Mouse (Mus musculus): ENCODE measurements at regions not wholly inside any gene's neighbourhood (a gene's known extent, or its start where the extent isn't known, plus 50 kb on each side); places are given as distances from the start of the nearest gene placed in this dataset.

DNA sequence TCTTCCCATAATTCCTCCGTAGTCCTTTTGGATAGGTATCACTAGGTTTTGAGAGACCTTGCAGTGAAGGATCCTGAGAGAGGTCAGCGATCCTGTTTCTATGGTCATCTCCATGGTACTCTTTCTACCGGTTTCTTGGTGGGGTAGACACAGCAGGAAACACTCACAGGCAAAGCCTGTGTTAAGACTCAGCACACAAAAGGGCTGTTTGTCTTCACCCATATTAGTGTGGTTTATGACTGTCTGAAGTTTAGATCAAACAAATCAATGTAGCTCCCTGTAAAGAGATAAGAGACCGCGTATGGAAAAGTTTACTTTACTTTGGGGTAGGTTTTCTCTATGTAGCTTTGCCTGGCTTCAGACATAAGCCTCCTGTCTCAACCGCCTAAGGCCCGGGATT, 282.5 kb upstream of the Rbms1 start:
- DNase-seq, result no peak
- no peak overlapping the region for H3K4me3 ChIP-seq (ENCODE audit: insufficient read depth, low read depth, low read length)
- H3K27me3 ChIP-seq (replicated peaks; ENCODE audit: control insufficient read depth, insufficient read depth, low read length), result no peaks in the 10 kb centered on the region
- TF ChIP-seq POLR2A (IDR thresholded peaks at IDR 0.05; ENCODE audit: low read depth, low read length), result no peak
- TF ChIP-seq CTCF (conservative IDR thresholded peaks at IDR 0.05; ENCODE audit: insufficient read depth, insufficient read length, low read depth, low read length), result no peak
- no peak overlapping the region for H3K27ac ChIP-seq (ENCODE audit: insufficient read depth, low read depth, low read length)
- no peaks in the 10 kb centered on the region for H3K36me3 ChIP-seq (ENCODE audit: control insufficient read depth, insufficient read depth, low read length)
- 86% methylated on average over 7 of the region's 7 CpGs for WGBS
- peaks cover 3% of the 10 kb centered on the region; the same call in 1 of the 2 replicates for H3K4me1 ChIP-seq (ENCODE audit: control insufficient read depth, insufficient read depth, low read length)

- H3K27ac ChIP-seq (ENCODE audit: insufficient read depth, low read depth, low read length), result no peak overlapping the region
- 66% methylated on average over 3 of the region's 3 CpGs for WGBS
- no peak overlapping the region for H3K4me3 ChIP-seq (ENCODE audit: insufficient read depth, low read depth, low read length)
- TF ChIP-seq CTCF (conservative IDR thresholded peaks at IDR 0.05; ENCODE audit: insufficient read depth, insufficient read length, low read depth, low read length) (no peak), POLR2A (IDR thresholded peaks at IDR 0.05; ENCODE audit: low read depth, low read length) (no peak)
- H3K27me3 ChIP-seq (replicated peaks; ENCODE audit: control insufficient read depth, insufficient read depth, low read length), result no peaks in the 10 kb centered on the region
- no peaks in the 10 kb centered on the region for H3K4me1 ChIP-seq (ENCODE audit: control insufficient read depth, insufficient read depth, low read length)
- DNase-seq, result peak; percentile 25
- H3K36me3 ChIP-seq (ENCODE audit: control insufficient read depth, insufficient read depth, low read length), result no peaks in the 10 kb centered on the region
Observed at GRCm38 (mm10) chr2:61221676-61222075, 258.7 kb upstream of the Rbms1 start.

- DNase-seq, result no peak
- TF ChIP-seq CTCF (conservative IDR thresholded peaks at IDR 0.05; ENCODE audit: insufficient read depth, insufficient read length, low read depth, low read length) (no peak), POLR2A (IDR thresholded peaks at IDR 0.05; ENCODE audit: low read depth, low read length) (no peak)
- H3K4me3 ChIP-seq (ENCODE audit: insufficient read depth, low read depth, low read length), result no peak overlapping the region
- no peaks in the 10 kb centered on the region for H3K27me3 ChIP-seq (replicated peaks; ENCODE audit: control insufficient read depth, insufficient read depth, low read length)
- H3K4me1 ChIP-seq (ENCODE audit: control insufficient read depth, insufficient read depth, low read length), result no peaks in the 10 kb centered on the region
- no peaks in the 10 kb centered on the region for H3K36me3 ChIP-seq (ENCODE audit: control insufficient read depth, insufficient read depth, low read length)
- WGBS, result 88% methylated on average over 2 of the region's 2 CpGs
- no peak overlapping the region for H3K27ac ChIP-seq (ENCODE audit: insufficient read depth, low read depth, low read length)
Observed at GRCm38 (mm10) chr2:61221157-61221556, 258.2 kb upstream of the Rbms1 start.

DNA sequence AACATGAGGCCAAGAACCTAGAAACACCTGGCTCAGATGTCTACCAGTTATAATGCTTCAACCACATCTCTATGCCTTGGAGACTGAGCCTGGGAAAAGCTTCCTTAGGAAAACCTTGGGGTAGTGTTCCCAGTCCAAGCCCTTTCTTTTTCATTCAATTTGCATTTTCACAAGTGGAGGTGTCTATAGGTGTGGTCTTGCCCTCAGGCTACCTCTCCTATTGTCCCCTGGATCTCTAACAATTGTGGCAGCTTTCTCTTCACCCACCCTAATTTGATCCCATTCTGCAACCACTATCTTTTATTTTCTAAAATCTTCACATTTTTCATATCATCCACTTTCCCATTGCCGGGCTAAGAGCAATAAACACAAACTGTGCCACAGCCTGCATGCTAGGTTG, 251.0 kb upstream of the Rbms1 start:
- H3K36me3 ChIP-seq (ENCODE audit: control insufficient read depth, insufficient read depth, low read length), result no peaks in the 10 kb centered on the region
- WGBS, result 98% methylated on average over 1 of the region's 1 CpGs
- DNase-seq, result no peak

DNA sequence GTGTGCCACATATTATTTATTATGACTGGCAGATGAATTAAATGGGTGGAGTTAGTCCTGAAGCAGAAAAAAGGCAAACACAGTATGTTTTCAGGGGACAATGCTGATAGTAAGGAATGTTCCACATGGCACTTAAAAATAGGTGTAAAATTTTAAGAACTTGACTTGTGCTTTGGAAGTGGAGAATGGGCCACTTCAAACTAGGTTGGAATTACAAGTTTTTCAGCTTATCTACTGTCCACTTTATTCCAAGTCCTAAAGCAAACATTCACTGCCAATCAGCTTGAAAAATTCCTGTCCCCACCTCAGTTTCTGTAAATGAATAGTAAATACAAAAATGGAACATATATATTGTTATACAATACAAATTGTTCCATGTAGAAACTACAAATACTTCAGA, 238.4 kb upstream of the Rbms1 start:
- no peaks in the 10 kb centered on the region for H3K36me3 ChIP-seq (ENCODE audit: control insufficient read depth, insufficient read depth, low read length)
- no peak overlapping the region for H3K4me3 ChIP-seq (ENCODE audit: insufficient read depth, low read depth, low read length)
- DNase-seq, result no peak
- TF ChIP-seq POLR2A (IDR thresholded peaks at IDR 0.05; ENCODE audit: low read depth, low read length) (no peak), CTCF (conservative IDR thresholded peaks at IDR 0.05; ENCODE audit: insufficient read depth, insufficient read length, low read depth, low read length) (no peak)
- no peaks in the 10 kb centered on the region for H3K4me1 ChIP-seq (ENCODE audit: control insufficient read depth, insufficient read depth, low read length)
- H3K27me3 ChIP-seq (replicated peaks; ENCODE audit: control insufficient read depth, insufficient read depth, low read length), result no peaks in the 10 kb centered on the region
- H3K27ac ChIP-seq (ENCODE audit: insufficient read depth, low read depth, low read length), result no peak overlapping the region

More for the DNA sequence above, 251.0 kb upstream of the Rbms1 start:
- H3K4me1 ChIP-seq (ENCODE audit: control insufficient read depth, insufficient read depth, low read length), result no peaks in the 10 kb centered on the region
- TF ChIP-seq CTCF (conservative IDR thresholded peaks at IDR 0.05; ENCODE audit: insufficient read depth, insufficient read length, low read depth, low read length), result no peak
- no peak for TF ChIP-seq POLR2A (IDR thresholded peaks at IDR 0.05; ENCODE audit: low read depth, low read length)
- no peak overlapping the region for H3K27ac ChIP-seq (ENCODE audit: insufficient read depth, low read depth, low read length)
- H3K27me3 ChIP-seq (replicated peaks; ENCODE audit: control insufficient read depth, insufficient read depth, low read length), result no peaks in the 10 kb centered on the region
- H3K4me3 ChIP-seq (ENCODE audit: insufficient read depth, low read depth, low read length), result no peak overlapping the region

- Histone ChIP-seq H3K4me3 (ENCODE audit: insufficient read depth, low read depth, low read length) (no peak overlapping the region), H3K36me3 (ENCODE audit: control insufficient read depth, insufficient read depth, low read length) (no peaks in the 10 kb centered on the region), H3K4me1 (ENCODE audit: control insufficient read depth, insufficient read depth, low read length) (no peaks in the 10 kb centered on the region), H3K27ac (ENCODE audit: insufficient read depth, low read depth, low read length) (peak overlapping the region; percentile 9; the same call in 1 of the 2 replicates), H3K27me3 (replicated peaks; ENCODE audit: control insufficient read depth, insufficient read depth, low read length) (no peaks in the 10 kb centered on the region)
- TF ChIP-seq POLR2A (IDR thresholded peaks at IDR 0.05; ENCODE audit: low read depth, low read length), result no peak
- no peak for TF ChIP-seq CTCF (conservative IDR thresholded peaks at IDR 0.05; ENCODE audit: insufficient read depth, insufficient read length, low read depth, low read length)
- peak; percentile 58 for DNase-seq
- WGBS, result 24% methylated on average over 2 of the region's 2 CpGs
Observed at GRCm38 (mm10) chr2:61193976-61194375, 231.0 kb upstream of the Rbms1 start.

DNA sequence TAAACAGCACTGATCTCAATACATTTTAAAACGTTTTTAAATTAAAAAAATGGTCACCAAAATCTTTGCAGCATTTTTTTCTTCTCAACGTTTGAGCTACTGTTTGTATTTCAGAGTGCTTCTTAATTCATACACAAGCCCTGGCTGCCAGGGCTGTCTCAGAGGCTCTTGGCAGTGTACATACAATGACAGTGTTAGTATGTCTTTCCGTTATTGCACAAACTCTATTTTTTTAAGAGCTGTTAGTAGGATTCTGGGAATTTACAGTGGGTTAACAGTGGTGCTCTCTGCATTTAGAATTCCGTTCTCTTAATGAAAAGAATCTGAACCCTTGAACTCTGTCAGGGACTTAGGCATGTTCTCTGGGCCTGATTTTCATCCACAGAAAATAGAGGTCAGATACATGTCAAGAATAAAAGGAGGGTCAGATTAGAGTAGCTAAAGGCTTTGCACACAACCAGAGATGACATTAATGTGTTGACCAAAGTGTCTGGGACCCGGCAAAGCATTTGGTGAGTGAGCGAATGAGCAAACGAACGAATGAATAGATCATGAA, 219.5 kb upstream of the Rbms1 start:
- no peak overlapping the region for H3K27ac ChIP-seq (ENCODE audit: insufficient read depth, low read depth, low read length)
- H3K27me3 ChIP-seq (replicated peaks; ENCODE audit: control insufficient read depth, insufficient read depth, low read length), result no peaks in the 10 kb centered on the region
- H3K4me3 ChIP-seq (ENCODE audit: insufficient read depth, low read depth, low read length), result no peak overlapping the region
- H3K4me1 ChIP-seq (ENCODE audit: control insufficient read depth, insufficient read depth, low read length), result no peaks in the 10 kb centered on the region
- TF ChIP-seq POLR2A (IDR thresholded peaks at IDR 0.05; ENCODE audit: low read depth, low read length), result no peak
- TF ChIP-seq CTCF (conservative IDR thresholded peaks at IDR 0.05; ENCODE audit: insufficient read depth, insufficient read length, low read depth, low read length), result no peak
- H3K36me3 ChIP-seq (ENCODE audit: control insufficient read depth, insufficient read depth, low read length), result no peaks in the 10 kb centered on the region
- WGBS, result 69% methylated on average over 8 of the region's 8 CpGs
- peak; percentile 39 for DNase-seq

Data from kidney, adult 2 months (tissue).